Mouse (Mus musculus) midbrain, postnatal 0 days (tissue): ENCODE measurements around the gene Stk32c. TPM values are rescaled to one million over a fixed set of nuclear protein-coding genes. Genes with fewer than 3 reads are reported as not detected.

Source experiments
- ATAC-seq: fragments of 200-750 bp; cut with Nextera tagmentation; 2 replicates; pipeline ENCODE4 v1.8.0; 2017; ENCODE audit warnings: moderate number of reproducible peaks, mild to moderate bottlenecking, moderate TSS enrichment, moderate library complexity; ENCODE audit not compliant: low FRiP score
- DNase-seq: peaks from one replicate; pipeline ENCODE4 v3.0.0-alpha.2; 2015; ENCODE audit warnings: low spot score
- H3K27ac ChIP-seq: fragments of 300-500 bp; sonication (generic); 2 replicates; pipeline ENCODE4 v1.5.1; 2014; ENCODE audit warnings: low read depth, mild to moderate bottlenecking, low read length, mixed read lengths
- H3K27me3 ChIP-seq: fragments of 300-500 bp; sonication (generic); 2 replicates; pipeline ENCODE4 v1.6.1; 2014; ENCODE audit warnings: low read length, control low read depth, mixed read lengths; ENCODE audit not compliant: insufficient read depth
- H3K36me3 ChIP-seq: fragments of 300-500 bp; sonication (generic); 2 replicates; pipeline ENCODE4 v1.6.1; 2014; ENCODE audit warnings: low read length, control low read depth, mixed read lengths; ENCODE audit not compliant: insufficient read depth
- H3K4me1 ChIP-seq: fragments of 300-500 bp; sonication (generic); 2 replicates; pipeline ENCODE4 v1.6.1; 2014; ENCODE audit warnings: mild to moderate bottlenecking, control low read depth, antibody characterized with exemption, low read length, mixed read lengths; ENCODE audit not compliant: insufficient read depth
- H3K4me2 ChIP-seq: fragments of 300-500 bp; sonication (generic); 2 replicates; pipeline ENCODE4 v1.6.1; 2014; ENCODE audit warnings: low read depth, mild to moderate bottlenecking, low read length, mixed read lengths; ENCODE audit not compliant: poor library complexity, severe bottlenecking
- H3K4me3 ChIP-seq: fragments of 300-500 bp; sonication (generic); 2 replicates; pipeline ENCODE4 v1.5.1; 2014; ENCODE audit warnings: low read depth, mild to moderate bottlenecking, low read length, moderate library complexity
- H3K9ac ChIP-seq: fragments of 300-500 bp; sonication (generic); replicated peaks from 2 replicates; pipeline ENCODE4 v1.6.1; 2014; ENCODE audit warnings: mild to moderate bottlenecking, low read length, moderate library complexity, mixed read lengths; ENCODE audit not compliant: poor library complexity, severe bottlenecking
- H3K9me3 ChIP-seq: fragments of 300-500 bp; sonication (generic); 2 replicates; pipeline ENCODE4 v1.6.1; 2016; ENCODE audit warnings: low read length, control low read depth
- CTCF ChIP-seq: IDR thresholded peaks from 2 replicates; pipeline ENCODE4 v1.5.1; 2016; ENCODE audit warnings: antibody characterized with exemption, mild to moderate bottlenecking
- WGBS: fragments of 180-500 bp; shearing (Covaris S2); extraction: QIAGEN DNeasy Blood & Tissue Kit; methylation state at CpG from one replicate; pipeline ENCODE4 v1.1.7; 2014; 5-methylcytosine and 5-hydroxymethylcytosine counted together
- polyA plus RNA-seq: library from polyadenylated mRNA; unstranded; fragments of >200 nt; fragmentation: Nextera tagmentation; extraction: Ambion mirVana; gene quantifications from 2 replicates; pipeline ENCODE4 v1.2.1, GENCODE M21; 2015
- total RNA-seq: library from RNA; depleted of rRNA; stranded (reverse); fragments of >200 nt; gene quantifications from 2 replicates; pipeline ENCODE4 v1.2.3, GENCODE M21; 2014

Stk32c gene
- total and polyA plus RNA-seq, 2 experiments from 2014 or later, result 2.4 to 35.6 TPM

DNA sequence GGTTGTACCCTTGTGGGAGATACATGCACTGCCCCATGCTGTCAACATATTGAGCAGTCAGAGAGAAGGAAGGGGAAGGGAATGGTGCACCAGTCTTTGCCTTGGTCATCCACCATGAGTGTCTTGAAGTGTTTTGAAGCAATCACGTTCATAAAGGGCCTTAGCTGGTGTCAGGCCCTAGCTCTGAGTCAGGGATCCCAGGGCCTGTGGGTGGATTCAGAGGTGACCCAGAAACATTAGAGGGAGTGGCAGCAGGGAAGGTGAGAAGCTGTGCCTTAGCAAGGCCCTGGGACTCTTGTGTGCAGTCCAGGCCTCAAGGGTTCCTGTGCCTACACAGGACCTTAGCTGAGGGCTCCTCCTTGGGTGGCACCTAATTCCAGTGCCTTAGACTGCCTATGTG lies 11.0 kb upstream of the Stk32c start:
- no peak overlapping the region for H3K9ac ChIP-seq
- no peaks in the 10 kb centered on the region for H3K4me1 ChIP-seq
- DNase-seq (no peak), ATAC-seq (no peak)
- WGBS, result 82% methylated on average over 1 of the region's 1 CpGs
- H3K36me3 ChIP-seq, result no peaks in the 10 kb centered on the region
- H3K4me3 ChIP-seq, result no peak overlapping the region
- no peak overlapping the region for H3K4me2 ChIP-seq
- H3K27me3 ChIP-seq, result no peaks in the 10 kb centered on the region
- no peaks in the 10 kb centered on the region for H3K9me3 ChIP-seq
- no peak for TF ChIP-seq CTCF
- no peak overlapping the region for H3K27ac ChIP-seq

DNA sequence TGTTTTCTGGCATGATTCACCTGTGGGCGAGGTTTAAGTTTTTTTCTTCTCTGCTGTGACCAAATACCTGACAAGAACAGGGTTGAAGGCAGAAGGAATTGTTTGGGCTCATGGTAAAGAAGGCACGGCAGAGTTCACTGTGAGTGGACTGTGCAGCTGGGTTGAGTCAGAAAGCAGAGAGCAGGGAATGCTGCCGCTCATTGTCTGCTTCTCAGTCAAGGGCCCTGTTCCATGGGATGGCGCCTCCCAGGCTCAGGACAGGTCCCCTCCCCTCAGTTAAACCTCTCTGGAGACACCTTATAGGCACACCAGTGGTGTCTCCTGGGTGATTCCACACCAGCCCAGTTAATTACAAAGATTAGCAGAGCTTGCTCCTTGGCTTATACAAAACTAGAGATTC lies 9.2 kb upstream of the Stk32c start:
- ATAC-seq (no peak), DNase-seq (no peak)
- 71% methylated on average over 4 of the region's 4 CpGs for WGBS
- no peaks in the 10 kb centered on the region for H3K27me3 ChIP-seq
- no peaks in the 10 kb centered on the region for H3K9me3 ChIP-seq
- H3K27ac ChIP-seq, result no peak overlapping the region
- H3K4me2 ChIP-seq, result no peak overlapping the region
- no peak for TF ChIP-seq CTCF
- H3K4me3 ChIP-seq, result no peak overlapping the region
- H3K9ac ChIP-seq, result 0 out of 2 replicates have a peak overlapping the region, but pooled peaks have one; percentile 4
- no peaks in the 10 kb centered on the region for H3K4me1 ChIP-seq
- no peaks in the 10 kb centered on the region for H3K36me3 ChIP-seq

DNA sequence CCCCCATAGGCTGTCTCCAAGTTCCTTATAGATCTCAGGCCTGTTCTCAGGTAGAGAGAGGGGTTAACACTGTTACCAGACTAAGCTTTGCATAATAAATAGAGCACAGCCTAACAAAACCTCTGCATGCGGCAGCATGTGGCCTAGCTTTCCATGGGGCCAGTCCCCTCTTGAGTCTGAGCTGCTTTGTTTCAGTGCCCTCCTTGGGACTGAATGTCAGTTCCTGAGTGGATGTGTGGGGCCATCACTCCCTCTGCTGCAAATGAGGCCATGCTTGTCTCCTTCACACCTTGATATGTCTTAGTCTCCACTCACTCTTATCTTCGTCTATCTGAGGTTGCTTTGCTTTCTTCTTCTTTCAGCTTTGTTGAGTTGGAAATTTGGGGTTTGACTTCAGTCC lies 8.7 kb upstream of the Stk32c start:
- DNase-seq (no peak), ATAC-seq (no peak)
- Histone ChIP-seq H3K4me2 (no peak overlapping the region), H3K9ac (no peak overlapping the region), H3K9me3 (no peaks in the 10 kb centered on the region), H3K27me3 (no peaks in the 10 kb centered on the region), H3K4me1 (no peaks in the 10 kb centered on the region), H3K4me3 (no peak overlapping the region), H3K36me3 (no peaks in the 10 kb centered on the region), H3K27ac (no peak overlapping the region)
- no peak for TF ChIP-seq CTCF
- WGBS, result 52% methylated on average over 2 of the region's 2 CpGs

DNA sequence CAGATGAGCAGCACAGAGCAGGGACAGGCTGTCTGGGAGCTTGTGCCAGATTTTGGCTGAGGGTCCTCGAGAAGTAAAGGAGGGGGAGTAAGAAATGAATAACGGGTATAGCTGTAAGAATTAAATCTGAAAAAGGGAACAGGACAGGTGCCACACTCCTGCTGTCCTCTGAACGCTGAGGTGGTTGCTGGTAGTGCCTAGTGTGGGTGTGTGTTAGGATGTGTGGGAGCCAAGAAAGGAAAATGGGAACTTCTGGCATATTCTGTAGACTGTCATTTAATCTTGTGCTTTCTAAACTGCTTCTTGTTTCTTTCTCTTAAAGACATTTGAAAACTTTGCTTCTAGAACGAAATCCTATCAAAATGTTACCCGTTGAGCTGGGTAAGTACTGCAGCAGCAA lies 8.0 kb upstream of the Stk32c start:
- ATAC-seq (no peak), DNase-seq (no peak)
- TF ChIP-seq CTCF, result no peak
- Histone ChIP-seq H3K4me1 (no peaks in the 10 kb centered on the region), H3K4me3 (no peak overlapping the region), H3K4me2 (no peak overlapping the region), H3K27me3 (no peaks in the 10 kb centered on the region), H3K27ac (no peak overlapping the region), H3K9me3 (no peaks in the 10 kb centered on the region), H3K36me3 (no peaks in the 10 kb centered on the region), H3K9ac (no peak overlapping the region)
- 83% methylated on average over 5 of the region's 5 CpGs for WGBS

DNA sequence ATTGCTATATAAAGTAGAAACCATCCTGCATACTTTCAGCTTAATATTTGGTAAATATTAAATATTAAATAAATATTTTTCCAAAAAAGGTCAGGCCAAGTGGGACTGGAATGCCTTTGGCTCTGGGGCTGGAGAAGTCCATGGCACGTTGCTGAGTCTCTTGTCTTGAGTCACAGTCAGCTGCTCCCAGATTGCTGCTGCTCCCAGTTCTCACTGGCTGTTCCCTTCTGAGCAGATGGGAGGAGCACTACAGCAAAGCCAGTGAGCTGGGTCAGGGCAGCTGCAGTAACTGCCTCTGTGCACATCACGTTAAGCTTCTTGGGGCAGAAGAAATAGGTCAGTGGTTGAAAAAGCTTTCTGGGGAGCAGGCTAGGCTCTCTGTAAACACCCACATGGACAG lies 7.2 kb upstream of the Stk32c start:
- Histone ChIP-seq H3K4me2 (no peak overlapping the region), H3K27ac (no peak overlapping the region), H3K4me3 (no peak overlapping the region), H3K36me3 (no peaks in the 10 kb centered on the region), H3K27me3 (no peaks in the 10 kb centered on the region), H3K9me3 (no peaks in the 10 kb centered on the region), H3K9ac (no peak overlapping the region), H3K4me1 (no peaks in the 10 kb centered on the region)
- TF ChIP-seq CTCF, result no peak
- DNase-seq, result peak; percentile 16
- 31% methylated on average over 2 of the region's 2 CpGs for WGBS
- ATAC-seq, result no peak

DNA sequence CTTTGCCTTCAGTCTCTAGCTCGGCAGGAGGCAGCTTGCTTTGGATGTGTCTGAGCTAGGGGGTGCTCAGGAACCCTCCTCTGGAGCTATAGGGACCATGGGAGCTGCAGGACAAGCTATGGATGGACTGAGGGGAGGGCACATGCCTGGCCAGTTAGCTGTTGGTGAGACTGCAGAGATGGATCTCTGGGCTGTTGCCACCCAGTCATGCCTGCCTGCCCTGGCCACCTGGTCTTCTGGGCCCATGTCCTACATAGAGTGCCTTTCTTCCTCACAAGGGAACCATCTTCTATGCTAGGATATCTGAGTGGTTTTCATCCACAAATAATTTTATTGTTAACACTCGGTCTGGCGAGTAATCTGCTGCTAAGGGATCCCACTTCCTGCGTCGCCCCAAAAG lies 6.4 kb upstream of the Stk32c start:
- ATAC-seq (no peak), DNase-seq (no peak)
- Histone ChIP-seq H3K9me3 (no peaks in the 10 kb centered on the region), H3K36me3 (no peaks in the 10 kb centered on the region), H3K9ac (no peak overlapping the region), H3K4me2 (no peak overlapping the region), H3K27ac (no peak overlapping the region), H3K4me3 (no peak overlapping the region), H3K4me1 (no peaks in the 10 kb centered on the region), H3K27me3 (no peaks in the 10 kb centered on the region)
- 88% methylated on average over 5 of the region's 5 CpGs for whole genome bisulfite sequencing
- no peak for TF ChIP-seq CTCF
